Mouse (Mus musculus) CH12.LX (cell line): ENCODE data around the gene Spsb2. TPM values are rescaled to one million over a fixed set of nuclear protein-coding genes. Genes with fewer than 3 reads are reported as not detected.
A peak's percentile ranks its signal among the peaks of the same experiment; 100 is the strongest.

Experiments
- DNase-seq: peaks from one replicate; pipeline ENCODE4 v3.0.0-alpha.2; 2013; ENCODE audit errors: extremely low read depth
- H3K27ac ChIP-seq: 2 replicates; pipeline ENCODE4 v1.5.1; 2012; ENCODE audit warnings: low read depth, mild to moderate bottlenecking, control low read depth, moderate library complexity; ENCODE audit not compliant: insufficient read depth
- H3K27me3 ChIP-seq: replicated peaks from 2 replicates; pipeline ENCODE3; 2012; ENCODE audit warnings: inconsistent platforms
- H3K36me3 ChIP-seq, 2 experiments: replicated peaks in 1 of 2; 2 replicates each; pipeline versions ENCODE3 to v1.6.1; 2012; ENCODE audit warnings: inconsistent platforms in 1 of 2, low read length in 1 of 2, mild to moderate bottlenecking in 1 of 2, mixed read lengths in 1 of 2, moderate library complexity in 1 of 2; ENCODE audit not compliant: control insufficient read depth in 1 of 2, insufficient read depth in 1 of 2
- H3K4me1 ChIP-seq, 2 experiments: 2 replicates each; pipeline ENCODE4 v1.6.1; 2012; ENCODE audit warnings: inconsistent platforms in 1 of 2, moderate library complexity in 1 of 2; ENCODE audit not compliant: insufficient read depth in 2 of 2, control insufficient read depth in 1 of 2
- H3K4me2 ChIP-seq: 2 replicates; pipeline ENCODE4 v1.6.1; 2012; ENCODE audit warnings: low read depth, mild to moderate bottlenecking, control low read depth; ENCODE audit not compliant: poor library complexity, insufficient read depth, severe bottlenecking
- H3K4me3 ChIP-seq, 3 experiments: fragments of 150-350 bp in 1 of 3; sonication (generic) in 1 of 3; replicated peaks in 1 of 3; 2 replicates each; pipeline versions ENCODE3 to v1.5.1; 2011 to 2012; ENCODE audit warnings: low read depth in 2 of 3, low read length in 2 of 3, mild to moderate bottlenecking in 2 of 3, moderate library complexity in 2 of 3, control low read depth in 1 of 3, improper control_type of control experiment in 1 of 3, inconsistent platforms in 1 of 3, mixed read lengths in 1 of 3; ENCODE audit not compliant: poor library complexity in 1 of 3
- H3K79me2 ChIP-seq: replicated peaks from 2 replicates; pipeline ENCODE4 v1.6.1; 2012; ENCODE audit warnings: mild to moderate bottlenecking, moderate library complexity; ENCODE audit not compliant: control insufficient read depth, poor library complexity, insufficient read depth, severe bottlenecking; ENCODE audit errors: extremely low read depth
- H3K9ac ChIP-seq: 2 replicates; pipeline ENCODE4 v1.6.1; 2012; ENCODE audit warnings: low read depth, mild to moderate bottlenecking, control low read depth, moderate library complexity; ENCODE audit not compliant: insufficient read depth
- H3K9me3 ChIP-seq: replicated peaks from 2 replicates; pipeline ENCODE3; 2012; ENCODE audit warnings: low read length, inconsistent platforms, mixed read lengths
- CTCF ChIP-seq, 2 experiments: IDR thresholded peaks in 1 of 2; conservative IDR thresholded peaks in 1 of 2; 2 replicates each; pipeline ENCODE4 v1.5.1; 2011 to 2012; ENCODE audit warnings: low read depth in 2 of 2, low read length in 2 of 2, improper control_type of control experiment in 1 of 2, inconsistent platforms in 1 of 2, mild to moderate bottlenecking in 1 of 2, moderate library complexity in 1 of 2
- E2F4 ChIP-seq: IDR thresholded peaks from 2 replicates; pipeline ENCODE4 v1.6.1; 2011; ENCODE audit warnings: low read depth, low read length, improper control_type of control experiment; ENCODE audit not compliant: insufficient replicate concordance
- EP300 ChIP-seq: IDR thresholded peaks from 2 replicates; pipeline ENCODE4 v1.6.1; 2011; ENCODE audit warnings: low read length, improper control_type of control experiment
- GABPA ChIP-seq: IDR thresholded peaks from 2 replicates; pipeline ENCODE4 v1.6.1; 2012; ENCODE audit warnings: low read depth, low read length, improper control_type of control experiment, inconsistent platforms; ENCODE audit not compliant: insufficient replicate concordance
- MAFK ChIP-seq: IDR thresholded peaks from 2 replicates; pipeline ENCODE4 v1.6.1; 2011; ENCODE audit warnings: low read length, improper control_type of control experiment; ENCODE audit not compliant: insufficient replicate concordance
- MAZ ChIP-seq: IDR thresholded peaks from 2 replicates; pipeline ENCODE4 v1.6.1; 2012; ENCODE audit warnings: low read depth, mild to moderate bottlenecking, inconsistent platforms, low read length, improper control_type of control experiment, moderate library complexity
- MEF2A ChIP-seq: IDR thresholded peaks from 2 replicates; pipeline ENCODE4 v1.6.1; 2014; ENCODE audit warnings: low read depth, mild to moderate bottlenecking, inconsistent platforms, low read length, improper control_type of control experiment, borderline replicate concordance
- MXI1 ChIP-seq: IDR thresholded peaks from 2 replicates; pipeline ENCODE4 v1.6.1; 2011; ENCODE audit warnings: mild to moderate bottlenecking, low read depth, low read length, improper control_type of control experiment
- MYC ChIP-seq: IDR thresholded peaks from 2 replicates; pipeline ENCODE4 v1.6.1; 2011; ENCODE audit warnings: low read depth, mild to moderate bottlenecking, improper control_type of control experiment, low read length
- NRF1 ChIP-seq: IDR thresholded peaks from 2 replicates; pipeline ENCODE4 v1.6.1; 2014; ENCODE audit warnings: low read depth, mild to moderate bottlenecking, inconsistent platforms, low read length, improper control_type of control experiment, moderate library complexity
- RAD21 ChIP-seq: IDR thresholded peaks from 2 replicates; pipeline ENCODE4 v1.6.1; 2011; ENCODE audit warnings: low read depth, mild to moderate bottlenecking, low read length, improper control_type of control experiment, moderate library complexity
- SMC3 ChIP-seq: IDR thresholded peaks from 2 replicates; pipeline ENCODE4 v1.6.1; 2011; ENCODE audit warnings: low read depth, low read length, improper control_type of control experiment
- USF1 ChIP-seq: IDR thresholded peaks from 2 replicates; pipeline ENCODE4 v1.6.1; 2014; ENCODE audit warnings: low read depth, mild to moderate bottlenecking, inconsistent platforms, low read length, improper control_type of control experiment
- USF2 ChIP-seq: conservative IDR thresholded peaks from 2 replicates; pipeline ENCODE4 v1.6.1; 2011; ENCODE audit warnings: low read depth, low read length, improper control_type of control experiment
- ZMIZ1 ChIP-seq: IDR thresholded peaks from 2 replicates; pipeline ENCODE4 v1.6.1; 2012; ENCODE audit warnings: low read depth, mild to moderate bottlenecking, inconsistent platforms, low read length, improper control_type of control experiment
- dilution Hi-C: fragments of 300-500 bp; cut with MboI; formaldehyde crosslinking; loops from 2 replicates; pipeline ENCODE4 v1.14.3; 2020; ENCODE audit warnings: low sequenced_read_pairs; ENCODE audit not compliant: extremely low pct_unique_long_range_greater_than_20kb, extremely low pct_ligation_motif_present
- in situ Hi-C: fragments of 300-500 bp; cut with MboI; formaldehyde crosslinking; loops from 3 replicates; pipeline ENCODE4 v1.14.3; 2019; ENCODE audit warnings: low sequenced_read_pairs, low pct_ligation_motif_present, low pct_unique_long_range_greater_than_20kb, mixed read lengths
- polyA plus RNA-seq: library from polyadenylated mRNA; unstranded; fragments of >175 nt; gene quantifications from 2 replicates; pipeline ENCODE4 v1.2.1, GENCODE M21; 2012; ENCODE audit warnings: low read depth; ENCODE audit not compliant: insufficient read length
- total RNA-seq, 2 experiments: library from RNA; depleted of rRNA; stranded (reverse); fragments of 300-350 nt in 1 of 2; fragments of >200 nt in 1 of 2; gene quantifications; 2 replicates each; pipeline ENCODE4 v1.2.3; 2012 to 2014

Gene Spsb2
- total and polyA plus RNA-seq, 3 experiments: 2.4 to 3.3 TPM; not detected in 1

- in situ Hi-C loops: no loop called here
- dilution Hi-C loops: no loop called here
- no peak overlapping the region for H3K9ac ChIP-seq
These were observed 18.9 kb upstream of the Spsb2 start for GRCm38 (mm10) chr6:124789519-124789918.

GRCm38 (mm10) chr6:124790121-124790520 is 18.3 kb upstream of the Spsb2 start:
- H3K9ac ChIP-seq: no peak overlapping the region
- dilution Hi-C loops (no loop called here), in situ Hi-C loops (no loop called here)
- no peak overlapping the region for H3K4me3 ChIP-seq
- DNase-seq: no peak
- H3K79me2 ChIP-seq: no peaks in the 10 kb centered on the region
- no peak overlapping the region for H3K4me2 ChIP-seq
- no peak overlapping the region for H3K27ac ChIP-seq
- H3K27me3 ChIP-seq: no peaks in the 10 kb centered on the region
- TF ChIP-seq SMC3 (no peak), NRF1 (no peak), MXI1 (no peak)
- H3K4me1 ChIP-seq: peaks cover 6 to 18% of the 10 kb centered on the region in 2 experiments; a peak in 3 of 4 replicates
- H3K9me3 ChIP-seq: no peaks in the 10 kb centered on the region
- peaks cover 0 to 11% of the 10 kb centered on the region in 2 experiments for H3K36me3 ChIP-seq

More at GRCm38 (mm10) chr6:124789519-124789918, 18.9 kb upstream of the Spsb2 start:
- H3K4me2 ChIP-seq: no peak overlapping the region
- peaks cover 0 to 11% of the 10 kb centered on the region in 2 experiments for H3K36me3 ChIP-seq
- H3K27ac ChIP-seq: no peak overlapping the region
- no peak for DNase-seq
- H3K4me3 ChIP-seq: no peak overlapping the region
- TF ChIP-seq ZMIZ1: no peak
- TF ChIP-seq MXI1: peak; percentile 42; the same call in 1 of the 2 replicates
- H3K27me3 ChIP-seq: no peaks in the 10 kb centered on the region
- peaks cover 6 to 18% of the 10 kb centered on the region in 2 experiments; a peak in 3 of 4 replicates for H3K4me1 ChIP-seq
- H3K79me2 ChIP-seq: no peaks in the 10 kb centered on the region
- no peaks in the 10 kb centered on the region for H3K9me3 ChIP-seq

- DNase-seq: no peak
- H3K36me3 ChIP-seq: peaks cover 0 to 11% of the 10 kb centered on the region in 2 experiments
- H3K4me1 ChIP-seq: peaks cover 3 to 13% of the 10 kb centered on the region in 2 experiments; a peak in 3 of 4 replicates
- in situ Hi-C loops: no loop called here
- H3K27ac ChIP-seq: no peak overlapping the region
- dilution Hi-C loops: no loop called here
- H3K9me3 ChIP-seq: no peaks in the 10 kb centered on the region
- no peak overlapping the region for H3K4me2 ChIP-seq
- no peaks in the 10 kb centered on the region for H3K27me3 ChIP-seq
- H3K79me2 ChIP-seq: no peaks in the 10 kb centered on the region
- TF ChIP-seq USF1 (no peak), E2F4 (no peak), CTCF (conservative IDR thresholded peaks at IDR 0.05 in 1 of 2, IDR thresholded peaks at IDR 0.05 in 1 of 2; ENCODE audit: low read depth in 2 of 2, low read length in 2 of 2) (no peak), USF2 (no peak), MAZ (no peak), GABPA (no peak), EP300 (no peak), RAD21 (no peak), MAFK (no peak), MYC (no peak), MEF2A (no peak), MXI1 (no peak)
- no peak overlapping the region for H3K4me3 ChIP-seq
- no peak overlapping the region for H3K9ac ChIP-seq
These were observed 16.6 kb upstream of the Spsb2 start for GRCm38 (mm10) chr6:124791911-124792310.
